Mouse (Mus musculus) heart, postnatal 0 days (tissue): Measurements from ENCODE around the gene Moap1.
A peak's percentile ranks its signal among the peaks of the same experiment; 100 is the strongest.

Source experiments
- CTCF ChIP-seq: IDR thresholded peaks from 2 replicates; pipeline ENCODE4 v1.5.1; 2016; ENCODE audit warnings: antibody characterized with exemption, control low read depth, low read depth
- EP300 ChIP-seq: IDR thresholded peaks from 2 replicates; pipeline ENCODE4 v1.6.1; 2016; ENCODE audit warnings: antibody characterized with exemption, low read depth

- TF ChIP-seq CTCF (peak; percentile 78), EP300 (no peak)
Observed at GRCm38 (mm10) chr12:102705216-102705871, 38.1 kb downstream of the Moap1 start.
